Mouse (Mus musculus) CH12.LX (cell line): Measurements from ENCODE around the gene Exo5. TPM values are rescaled to one million over a fixed set of nuclear protein-coding genes. Genes with fewer than 3 reads are reported as not detected.

Experiments used
- DNase-seq: peaks from one replicate; pipeline ENCODE4 v3.0.0-alpha.2; 2013; ENCODE audit errors: extremely low read depth
- H3K27ac ChIP-seq: 2 replicates; pipeline ENCODE4 v1.5.1; 2012; ENCODE audit warnings: low read depth, mild to moderate bottlenecking, control low read depth, moderate library complexity; ENCODE audit not compliant: insufficient read depth
- H3K27me3 ChIP-seq: replicated peaks from 2 replicates; pipeline ENCODE3; 2012; ENCODE audit warnings: inconsistent platforms
- H3K36me3 ChIP-seq, 2 experiments: replicated peaks in 1 of 2; 2 replicates each; pipeline versions ENCODE3 to v1.6.1; 2012; ENCODE audit warnings: inconsistent platforms in 1 of 2, low read length in 1 of 2, mild to moderate bottlenecking in 1 of 2, mixed read lengths in 1 of 2, moderate library complexity in 1 of 2; ENCODE audit not compliant: control insufficient read depth in 1 of 2, insufficient read depth in 1 of 2
- H3K4me1 ChIP-seq, 2 experiments: 2 replicates each; pipeline ENCODE4 v1.6.1; 2012; ENCODE audit warnings: inconsistent platforms in 1 of 2, moderate library complexity in 1 of 2; ENCODE audit not compliant: insufficient read depth in 2 of 2, control insufficient read depth in 1 of 2
- H3K4me2 ChIP-seq: 2 replicates; pipeline ENCODE4 v1.6.1; 2012; ENCODE audit warnings: low read depth, mild to moderate bottlenecking, control low read depth; ENCODE audit not compliant: poor library complexity, insufficient read depth, severe bottlenecking
- H3K4me3 ChIP-seq, 3 experiments: fragments of 150-350 bp in 1 of 3; sonication (generic) in 1 of 3; replicated peaks in 1 of 3; 2 replicates each; pipeline versions ENCODE3 to v1.5.1; 2011 to 2012; ENCODE audit warnings: low read depth in 2 of 3, low read length in 2 of 3, mild to moderate bottlenecking in 2 of 3, moderate library complexity in 2 of 3, control low read depth in 1 of 3, improper control_type of control experiment in 1 of 3, inconsistent platforms in 1 of 3, mixed read lengths in 1 of 3; ENCODE audit not compliant: poor library complexity in 1 of 3
- H3K79me2 ChIP-seq: replicated peaks from 2 replicates; pipeline ENCODE4 v1.6.1; 2012; ENCODE audit warnings: mild to moderate bottlenecking, moderate library complexity; ENCODE audit not compliant: control insufficient read depth, poor library complexity, insufficient read depth, severe bottlenecking; ENCODE audit errors: extremely low read depth
- H3K9ac ChIP-seq: 2 replicates; pipeline ENCODE4 v1.6.1; 2012; ENCODE audit warnings: low read depth, mild to moderate bottlenecking, control low read depth, moderate library complexity; ENCODE audit not compliant: insufficient read depth
- H3K9me3 ChIP-seq: replicated peaks from 2 replicates; pipeline ENCODE3; 2012; ENCODE audit warnings: low read length, inconsistent platforms, mixed read lengths
- CHD2 ChIP-seq: IDR thresholded peaks from 2 replicates; pipeline ENCODE4 v1.6.1; 2011; ENCODE audit warnings: low read length, improper control_type of control experiment
- CTCF ChIP-seq, 2 experiments: IDR thresholded peaks in 1 of 2; conservative IDR thresholded peaks in 1 of 2; 2 replicates each; pipeline ENCODE4 v1.5.1; 2011 to 2012; ENCODE audit warnings: low read depth in 2 of 2, low read length in 2 of 2, improper control_type of control experiment in 1 of 2, inconsistent platforms in 1 of 2, mild to moderate bottlenecking in 1 of 2, moderate library complexity in 1 of 2
- E2F4 ChIP-seq: IDR thresholded peaks from 2 replicates; pipeline ENCODE4 v1.6.1; 2011; ENCODE audit warnings: low read depth, low read length, improper control_type of control experiment; ENCODE audit not compliant: insufficient replicate concordance
- ELF1 ChIP-seq: IDR thresholded peaks from 2 replicates; pipeline ENCODE4 v1.6.1; 2014; ENCODE audit warnings: low read depth, mild to moderate bottlenecking, inconsistent platforms, low read length, improper control_type of control experiment
- GABPA ChIP-seq: IDR thresholded peaks from 2 replicates; pipeline ENCODE4 v1.6.1; 2012; ENCODE audit warnings: low read depth, low read length, improper control_type of control experiment, inconsistent platforms; ENCODE audit not compliant: insufficient replicate concordance
- JUN ChIP-seq: IDR thresholded peaks from 2 replicates; pipeline ENCODE4 v1.6.1; 2011; ENCODE audit warnings: low read depth, mild to moderate bottlenecking, low read length, improper control_type of control experiment, moderate library complexity; ENCODE audit not compliant: insufficient read depth
- JUND ChIP-seq: conservative IDR thresholded peaks from 2 replicates; pipeline ENCODE4 v1.6.1; 2011; ENCODE audit warnings: low read depth, low read length, improper control_type of control experiment
- MAFK ChIP-seq: IDR thresholded peaks from 2 replicates; pipeline ENCODE4 v1.6.1; 2011; ENCODE audit warnings: low read length, improper control_type of control experiment; ENCODE audit not compliant: insufficient replicate concordance
- MAX ChIP-seq: IDR thresholded peaks from 2 replicates; pipeline ENCODE4 v1.6.1; 2011; ENCODE audit warnings: low read length, improper control_type of control experiment
- MAZ ChIP-seq: IDR thresholded peaks from 2 replicates; pipeline ENCODE4 v1.6.1; 2012; ENCODE audit warnings: low read depth, mild to moderate bottlenecking, inconsistent platforms, low read length, improper control_type of control experiment, moderate library complexity
- MEF2A ChIP-seq: IDR thresholded peaks from 2 replicates; pipeline ENCODE4 v1.6.1; 2014; ENCODE audit warnings: low read depth, mild to moderate bottlenecking, inconsistent platforms, low read length, improper control_type of control experiment, borderline replicate concordance
- NRF1 ChIP-seq: IDR thresholded peaks from 2 replicates; pipeline ENCODE4 v1.6.1; 2014; ENCODE audit warnings: low read depth, mild to moderate bottlenecking, inconsistent platforms, low read length, improper control_type of control experiment, moderate library complexity
- PAX5 ChIP-seq: IDR thresholded peaks from 2 replicates; pipeline ENCODE4 v1.6.1; 2012; ENCODE audit warnings: low read length, inconsistent platforms, mixed read lengths
- POLR2A ChIP-seq: IDR thresholded peaks from 2 replicates; pipeline ENCODE4 v1.6.1; 2011; ENCODE audit warnings: low read depth, mild to moderate bottlenecking, improper control_type of control experiment, low read length
- POLR2AphosphoS2 ChIP-seq: IDR thresholded peaks from 2 replicates; pipeline ENCODE4 v1.6.1; 2011; ENCODE audit warnings: low read depth, low read length, improper control_type of control experiment
- RAD21 ChIP-seq: IDR thresholded peaks from 2 replicates; pipeline ENCODE4 v1.6.1; 2011; ENCODE audit warnings: low read depth, mild to moderate bottlenecking, low read length, improper control_type of control experiment, moderate library complexity
- RCOR1 ChIP-seq: conservative IDR thresholded peaks from 2 replicates; pipeline ENCODE4 v1.6.1; 2012; ENCODE audit warnings: low read depth, mild to moderate bottlenecking, inconsistent platforms, low read length, improper control_type of control experiment
- SIN3A ChIP-seq: IDR thresholded peaks from 2 replicates; pipeline ENCODE4 v1.6.1; 2012; ENCODE audit warnings: low read length, improper control_type of control experiment, inconsistent platforms
- SMC3 ChIP-seq: IDR thresholded peaks from 2 replicates; pipeline ENCODE4 v1.6.1; 2011; ENCODE audit warnings: low read depth, low read length, improper control_type of control experiment
- TBP ChIP-seq: conservative IDR thresholded peaks from 2 replicates; pipeline ENCODE4 v1.6.1; 2011; ENCODE audit warnings: low read depth, low read length, improper control_type of control experiment
- UBTF ChIP-seq: IDR thresholded peaks from 2 replicates; pipeline ENCODE4 v1.6.1; 2012; ENCODE audit warnings: low read depth, mild to moderate bottlenecking, inconsistent platforms, low read length, improper control_type of control experiment, moderate library complexity
- ZMIZ1 ChIP-seq: IDR thresholded peaks from 2 replicates; pipeline ENCODE4 v1.6.1; 2012; ENCODE audit warnings: low read depth, mild to moderate bottlenecking, inconsistent platforms, low read length, improper control_type of control experiment
- ZNF384 ChIP-seq: IDR thresholded peaks from 2 replicates; pipeline ENCODE4 v1.6.1; 2012; ENCODE audit warnings: low read depth, low read length, improper control_type of control experiment, inconsistent platforms
- dilution Hi-C: fragments of 300-500 bp; cut with MboI; formaldehyde crosslinking; loops from 2 replicates; pipeline ENCODE4 v1.14.3; 2020; ENCODE audit warnings: low sequenced_read_pairs; ENCODE audit not compliant: extremely low pct_unique_long_range_greater_than_20kb, extremely low pct_ligation_motif_present
- in situ Hi-C: fragments of 300-500 bp; cut with MboI; formaldehyde crosslinking; loops from 3 replicates; pipeline ENCODE4 v1.14.3; 2019; ENCODE audit warnings: low sequenced_read_pairs, low pct_ligation_motif_present, low pct_unique_long_range_greater_than_20kb, mixed read lengths
- polyA plus RNA-seq: library from polyadenylated mRNA; unstranded; fragments of >175 nt; gene quantifications from 2 replicates; pipeline ENCODE4 v1.2.1, GENCODE M21; 2012; ENCODE audit warnings: low read depth; ENCODE audit not compliant: insufficient read length
- total RNA-seq, 2 experiments: library from RNA; depleted of rRNA; stranded (reverse); fragments of 300-350 nt in 1 of 2; fragments of >200 nt in 1 of 2; gene quantifications; 2 replicates each; pipeline ENCODE4 v1.2.3; 2012 to 2014

Exo5 gene
- total and polyA plus RNA-seq, 3 experiments: 13.4 to 25.3 (median 23.0) TPM

DNA sequence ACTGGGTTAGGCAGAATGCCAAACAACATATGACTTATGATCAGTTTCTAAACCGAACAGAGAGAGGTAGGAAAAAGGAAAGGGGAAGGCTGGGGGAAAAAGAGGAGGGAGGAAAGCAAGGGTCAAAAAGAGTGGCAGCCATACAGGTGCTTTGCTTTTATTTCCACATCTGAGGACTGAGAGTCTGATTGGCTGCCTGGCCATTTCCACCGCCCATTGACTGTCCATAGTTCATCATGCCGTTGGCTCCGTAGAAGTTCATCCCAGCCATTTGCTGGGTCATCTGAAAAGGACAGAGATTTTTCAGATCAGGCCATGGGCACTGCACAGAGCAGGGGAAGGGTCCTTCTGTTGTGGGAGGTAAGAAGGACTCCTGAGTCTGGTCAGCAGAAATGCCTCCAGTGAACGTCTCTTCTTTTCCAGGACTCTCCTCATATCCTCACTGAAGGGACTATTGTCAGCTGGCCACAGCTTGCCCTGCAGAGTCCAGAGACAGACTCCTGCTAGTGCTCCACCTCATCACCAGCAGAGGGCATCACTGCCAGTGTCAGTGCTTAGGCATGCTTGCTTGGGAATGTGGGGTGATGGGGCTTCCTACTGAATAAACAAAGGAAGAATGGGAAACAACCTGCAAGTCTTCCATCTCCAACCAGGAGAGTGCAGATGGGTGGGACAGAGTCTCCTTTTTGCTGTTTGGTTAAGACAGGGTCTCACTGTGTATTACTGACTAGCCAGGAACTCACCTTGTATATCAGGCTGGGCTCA lies 44.7 kb upstream of the Exo5 start:
- no peaks in the 10 kb centered on the region for H3K9me3 ChIP-seq
- H3K4me2 ChIP-seq: no peak overlapping the region
- dilution Hi-C loops: no loop called here
- no peak overlapping the region for H3K9ac ChIP-seq
- peaks cover 5 to 26% of the 10 kb centered on the region in 2 experiments for H3K4me1 ChIP-seq
- no peaks in the 10 kb centered on the region for H3K27me3 ChIP-seq
- H3K27ac ChIP-seq: no peak overlapping the region
- H3K4me3 ChIP-seq: no peak overlapping the region
- no peak for TF ChIP-seq JUN
- TF ChIP-seq ZNF384: no peak
- TF ChIP-seq E2F4: no peak
- TF ChIP-seq PAX5: no peak
- TF ChIP-seq TBP: no peak
- TF ChIP-seq SIN3A: no peak
- TF ChIP-seq ZMIZ1: no peak
- peak; percentile 33 to 65; a peak in 3 of 4 replicates for TF ChIP-seq CTCF (conservative IDR thresholded peaks at IDR 0.05 in 1 of 2, IDR thresholded peaks at IDR 0.05 in 1 of 2; ENCODE audit: low read depth in 2 of 2, low read length in 2 of 2)
- TF ChIP-seq SMC3: peak; percentile 60
- TF ChIP-seq GABPA: no peak
- no peak for TF ChIP-seq CHD2
- TF ChIP-seq POLR2A: no peak
- TF ChIP-seq JUND: no peak
- no peak for TF ChIP-seq MAZ
- TF ChIP-seq ELF1: no peak
- TF ChIP-seq RAD21: peak; percentile 22
- no peak for TF ChIP-seq NRF1
- no peak for TF ChIP-seq POLR2AphosphoS2
- no peak for TF ChIP-seq MEF2A
- TF ChIP-seq UBTF: no peak
- no peak for TF ChIP-seq RCOR1
- no peak for TF ChIP-seq MAFK
- no peak for TF ChIP-seq MAX
- TF ChIP-seq, all 38 proteins: peak for 3
- no peak for DNase-seq
- no peaks in the 10 kb centered on the region for H3K79me2 ChIP-seq
- peaks cover 56 to 82% of the 10 kb centered on the region in 2 experiments for H3K36me3 ChIP-seq
- in situ Hi-C loops: no loop called here
